Mouse (Mus musculus): ENCODE data around the gene Ctnnal1. TPM values are rescaled to one million over a fixed set of nuclear protein-coding genes. Genes with fewer than 3 reads are reported as not detected.
A peak's percentile ranks its signal among the peaks of the same experiment; 100 is the strongest.
"Not testable (repeated sequence)": the region's sequence is repeated elsewhere in the genome, so short reads cannot be mapped to it uniquely, and the experiment has no call there.

The Ctnnal1 gene
- total RNA-seq (2015) (0.73 and 2.5 TPM in 2 replicates), total RNA-seq (2017) (1.7 and 1.9 TPM in 2 replicates)

DNA sequence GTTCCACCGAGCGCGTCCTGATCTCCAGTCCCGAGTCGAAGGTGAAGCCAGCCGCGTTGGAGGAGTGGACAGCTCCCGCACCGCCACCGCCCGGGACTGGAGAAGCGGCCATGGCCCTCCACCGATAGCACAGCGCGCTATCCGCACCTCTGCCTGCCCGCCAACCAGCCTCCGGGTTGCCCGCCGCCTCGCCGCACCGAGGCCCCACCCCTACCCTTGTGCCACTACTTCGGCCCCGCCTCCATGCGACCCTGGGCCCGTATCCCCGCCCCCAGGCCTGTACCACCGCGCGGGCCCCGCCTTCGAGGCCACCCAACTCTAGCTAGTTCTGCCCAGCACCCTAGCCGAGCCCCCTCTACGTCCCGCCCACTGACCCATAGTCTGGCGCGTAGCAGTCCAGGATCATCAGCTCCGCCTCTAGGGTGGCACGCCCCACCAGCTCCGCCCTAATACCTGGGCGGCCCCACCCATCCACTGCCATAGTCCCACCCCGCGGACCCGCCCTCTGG, at the start of gene Ctnnal1:
Gene Ctnnal1, minus strand, starts transcription at position 186 of the 509 bp plus-strand sequence.
- ATAC-seq (ENCODE audit: poor library complexity, severe bottlenecking): peak; percentile 88

DNA sequence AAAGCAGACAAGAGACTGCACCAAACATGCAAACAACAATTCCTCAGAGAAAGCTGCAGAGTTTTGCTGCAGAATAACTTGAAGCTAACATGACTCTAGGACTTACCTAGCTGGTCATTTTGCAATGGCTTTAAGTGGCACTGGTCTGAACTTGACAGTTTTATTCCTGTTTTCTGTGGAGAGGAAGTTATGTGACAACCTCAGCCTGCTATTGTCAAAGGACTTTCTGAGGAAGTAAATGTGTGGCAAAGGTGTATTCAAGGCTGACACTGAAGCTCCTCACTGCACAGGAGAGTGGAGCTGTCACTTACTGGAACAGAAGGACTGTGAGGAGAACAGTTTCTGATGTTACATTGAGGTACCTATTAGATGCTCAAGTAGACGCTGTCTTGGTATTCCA, 49.8 kb upstream of the Ctnnal1 start:
- ATAC-seq (ENCODE audit: poor library complexity, severe bottlenecking): peak; percentile 91

DNA sequence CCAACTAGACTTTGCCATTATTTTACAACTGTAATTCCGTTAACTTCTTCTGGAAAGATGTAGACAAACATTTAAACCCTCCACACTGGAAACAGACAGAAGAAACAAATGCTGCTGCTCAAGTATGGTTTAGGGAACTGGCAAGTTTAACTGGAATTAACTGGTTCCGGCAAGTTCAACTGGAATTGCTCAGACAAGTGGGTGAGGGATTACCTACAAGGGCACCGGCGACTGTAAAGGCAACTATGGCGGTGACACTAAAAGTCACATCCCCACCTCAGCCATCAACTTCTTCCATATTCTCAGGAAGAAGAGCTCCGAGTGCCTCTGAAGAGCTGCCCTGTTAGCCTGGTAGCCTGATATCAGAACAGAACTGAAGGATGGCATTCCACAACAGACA, 49.4 kb upstream of the Ctnnal1 start:
- peak; percentile 12; the same call in 1 of the 2 replicates for ATAC-seq (ENCODE audit: poor library complexity, severe bottlenecking)

DNA sequence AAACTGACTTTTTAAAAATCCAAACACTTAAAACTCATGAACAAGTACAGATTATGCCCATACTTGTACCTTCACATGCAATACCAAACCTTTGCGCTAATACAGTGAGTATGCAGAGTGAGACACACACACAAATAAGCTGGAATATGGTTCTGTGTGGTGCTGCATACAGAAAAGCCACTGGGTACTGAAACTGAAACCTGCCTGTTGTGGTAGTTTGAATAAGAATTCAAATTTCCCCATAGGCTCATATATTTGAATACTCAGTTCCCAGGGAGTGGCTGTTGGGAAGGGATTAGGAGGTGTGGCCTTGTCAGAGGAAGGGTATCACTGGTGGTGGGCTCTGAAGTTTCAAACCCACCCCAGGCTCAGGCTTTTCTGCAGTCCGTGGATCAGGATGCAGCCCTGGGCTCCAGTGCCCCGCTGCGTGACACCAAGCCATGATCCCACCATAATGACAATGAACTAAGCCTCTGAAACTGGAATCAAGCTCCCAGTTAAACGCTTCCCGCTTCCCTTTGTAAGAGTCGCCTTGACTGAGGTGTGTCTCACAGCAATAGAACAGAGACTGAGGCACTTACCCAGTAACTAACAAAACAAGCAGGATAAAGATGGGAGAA, 47.5 kb upstream of the Ctnnal1 start:
- ATAC-seq (ENCODE audit: poor library complexity, severe bottlenecking): no peak

DNA sequence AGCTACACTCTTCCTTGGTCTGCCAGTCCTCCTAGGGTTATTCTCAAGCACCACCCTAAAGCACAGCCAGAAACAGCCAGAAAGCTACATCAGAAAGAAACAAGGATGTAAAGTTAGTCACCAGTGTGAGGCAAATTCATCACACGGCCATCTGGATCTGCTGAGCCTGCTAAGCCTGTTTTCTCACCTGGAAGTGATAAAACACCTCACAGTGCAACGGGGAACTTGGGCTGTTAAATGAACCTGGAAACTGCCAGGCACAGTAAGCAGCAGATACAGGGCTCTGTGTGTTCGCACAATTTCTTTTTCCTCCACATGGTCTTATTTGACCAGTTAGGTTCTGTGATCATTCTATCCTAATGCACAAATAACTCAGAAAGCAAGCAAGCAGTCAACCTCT, 44.6 kb upstream of the Ctnnal1 start:
- no peak for ATAC-seq (ENCODE audit: poor library complexity, severe bottlenecking)

DNA sequence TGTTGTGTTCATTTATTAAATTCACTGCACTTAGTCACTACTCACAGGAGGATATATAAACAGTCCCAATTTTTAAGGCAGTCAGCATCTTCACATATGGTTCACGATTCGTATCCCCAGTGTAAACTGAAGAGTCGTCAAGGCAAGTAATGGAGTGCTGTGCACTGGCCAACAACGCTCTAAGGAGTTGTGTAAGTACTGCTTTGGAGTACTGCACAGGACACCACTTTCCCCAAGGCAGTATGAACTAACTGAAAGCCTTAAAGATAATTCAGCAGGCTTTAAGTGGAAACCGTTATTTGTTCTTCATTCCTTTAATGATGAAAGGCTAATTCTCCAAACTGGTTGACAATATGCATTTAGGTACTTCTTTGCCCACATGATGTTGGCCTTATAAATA, 42.7 kb upstream of the Ctnnal1 start:
- ATAC-seq (ENCODE audit: poor library complexity, severe bottlenecking): no peak

DNA sequence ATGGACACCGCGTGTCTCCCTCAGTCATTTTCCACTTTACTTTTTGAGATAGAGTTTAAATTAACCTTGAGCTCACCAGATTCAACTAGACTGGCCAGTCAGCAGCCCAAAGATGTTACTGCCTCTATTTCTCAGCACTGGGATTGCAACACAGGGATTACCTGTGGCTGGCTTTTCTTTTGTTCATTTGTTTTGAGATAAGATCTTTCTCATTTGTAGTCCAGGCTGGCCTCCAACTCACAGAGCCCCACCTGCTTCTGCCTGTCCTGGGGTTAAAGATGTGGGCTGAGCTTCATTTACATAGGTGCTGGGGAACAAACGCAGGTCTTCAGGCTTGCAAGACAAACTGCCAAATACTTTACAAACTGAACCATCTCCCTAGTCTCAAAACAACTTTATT, 41.9 kb upstream of the Ctnnal1 start:
- no peak for ATAC-seq (ENCODE audit: poor library complexity, severe bottlenecking)

DNA sequence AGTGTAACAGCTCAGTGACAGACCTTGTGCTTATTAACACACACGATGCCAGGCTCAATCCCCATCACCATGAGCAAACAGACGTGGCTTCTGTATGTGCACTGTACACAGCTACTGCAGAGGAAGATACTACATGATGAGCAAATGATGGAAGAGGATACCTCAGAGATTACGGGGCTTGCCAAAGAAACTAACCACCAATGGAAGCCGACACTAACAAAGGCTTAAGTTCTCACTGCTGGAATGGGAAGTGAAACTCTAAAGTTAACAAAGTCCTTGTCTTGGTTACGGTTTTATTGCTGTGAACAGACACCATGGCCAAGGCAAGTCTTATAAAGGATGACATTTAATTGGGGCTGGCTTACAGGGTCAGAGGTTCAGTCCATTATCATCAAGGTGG, 40.5 kb upstream of the Ctnnal1 start:
- peak; percentile 69 for ATAC-seq (ENCODE audit: poor library complexity, severe bottlenecking)

DNA sequence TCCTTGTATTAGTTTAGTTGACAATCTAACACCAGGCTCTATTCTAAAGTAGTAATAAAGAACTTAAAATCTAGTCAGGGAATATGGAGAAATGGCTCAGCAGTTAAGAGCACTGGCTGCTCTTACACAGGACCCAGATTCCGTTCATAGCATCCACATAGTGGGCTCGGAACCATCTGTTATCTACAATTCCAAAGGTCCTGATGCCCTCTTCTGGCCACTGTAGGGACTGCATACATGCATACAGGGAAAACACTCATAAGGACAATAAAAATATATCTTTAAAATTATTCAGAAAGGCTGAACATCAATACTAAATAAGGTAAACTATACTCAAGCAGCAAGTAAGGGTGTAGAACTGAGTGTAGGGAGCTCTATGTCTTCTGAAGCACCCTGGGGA, 36.7 kb upstream of the Ctnnal1 start:
- no peak for ATAC-seq (ENCODE audit: poor library complexity, severe bottlenecking)

DNA sequence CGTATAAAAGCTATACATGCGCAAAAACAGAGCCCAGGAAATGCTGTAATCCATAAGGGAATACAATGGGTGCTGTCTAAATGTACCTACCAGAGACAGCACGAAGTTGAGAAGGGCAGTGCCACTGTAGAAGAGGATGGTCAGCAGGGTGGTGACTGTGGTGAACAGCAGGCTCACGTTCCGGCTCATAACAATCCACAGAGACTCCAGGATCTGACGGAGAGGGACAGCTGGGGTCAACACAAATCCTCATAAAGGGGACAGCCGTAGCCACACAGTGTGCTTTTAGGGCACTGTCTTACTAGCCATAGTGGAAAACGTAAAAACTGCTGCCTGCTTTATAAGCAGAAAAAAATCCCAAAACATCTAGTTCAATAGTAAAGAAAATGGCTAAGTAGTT, 34.2 kb upstream of the Ctnnal1 start:
- no peak for ATAC-seq (ENCODE audit: poor library complexity, severe bottlenecking)

DNA sequence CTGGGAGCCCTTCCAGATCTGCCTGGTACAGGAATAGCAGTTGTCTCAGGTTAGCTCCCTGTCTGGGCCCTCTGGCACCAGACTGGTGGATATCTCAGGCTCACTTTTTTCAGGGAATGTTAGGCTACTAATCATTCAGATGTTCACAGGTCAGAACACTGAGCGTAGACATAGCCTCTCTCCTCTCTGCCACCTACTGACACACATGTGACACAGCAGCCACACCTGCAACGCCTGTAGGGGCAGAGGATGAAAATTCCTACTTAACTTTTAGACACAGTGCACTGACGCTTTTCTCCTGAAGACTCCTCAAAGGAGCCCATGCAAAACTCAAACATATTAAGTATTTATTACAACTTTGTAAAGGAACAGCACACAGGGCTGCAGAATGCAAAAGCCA, 32.5 kb upstream of the Ctnnal1 start:
- no peak for ATAC-seq (ENCODE audit: poor library complexity, severe bottlenecking)

DNA sequence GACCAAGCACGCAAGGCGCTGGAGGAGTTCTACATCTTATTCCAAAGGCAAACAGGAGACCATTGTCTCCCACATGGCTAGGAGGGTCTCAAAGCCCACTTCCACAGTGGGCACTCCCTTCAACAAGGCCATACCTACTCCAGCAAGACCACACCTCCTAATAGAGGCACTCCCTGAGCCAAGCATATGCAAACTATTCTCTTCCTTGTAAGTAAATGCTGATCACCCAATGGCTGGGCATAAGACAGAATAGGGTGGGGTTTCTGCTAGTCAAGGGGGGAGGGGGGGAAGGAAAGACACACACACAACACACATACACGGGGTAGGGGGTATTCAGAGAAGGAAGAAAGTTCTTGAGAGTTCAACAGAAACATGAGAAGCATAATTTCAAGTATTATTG, 29.2 kb upstream of the Ctnnal1 start:
- ATAC-seq (ENCODE audit: poor library complexity, severe bottlenecking): no peak

DNA sequence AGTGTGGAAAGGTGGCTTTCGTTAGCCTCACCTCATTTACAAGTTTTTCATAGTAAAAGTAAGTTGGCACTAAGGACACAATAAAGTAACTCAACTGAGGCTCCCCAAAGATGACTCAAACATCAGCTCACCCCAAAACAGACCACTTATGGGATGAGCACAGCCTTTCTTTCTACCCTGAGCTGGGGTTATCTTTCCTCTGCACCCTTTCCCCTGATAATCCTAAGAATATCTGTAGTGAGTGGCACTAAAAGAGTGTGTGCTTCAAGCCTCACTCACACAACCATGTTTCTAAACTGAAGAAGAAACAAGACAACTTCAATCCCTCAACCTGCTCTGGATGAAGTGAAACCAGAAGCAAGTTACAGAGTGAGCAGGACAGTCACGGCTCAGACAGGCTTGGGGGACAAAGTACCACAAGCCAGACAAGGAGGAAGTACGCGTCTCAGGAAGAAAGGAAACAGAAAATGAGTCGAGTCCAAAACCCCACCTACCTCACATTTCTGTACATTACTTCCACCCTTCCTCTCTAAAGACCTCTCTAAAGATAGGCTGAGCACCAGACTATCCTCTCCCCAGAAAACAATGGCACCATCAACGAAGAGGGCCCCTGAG, 27.6 kb upstream of the Ctnnal1 start:
- peak; percentile 91 for ATAC-seq (ENCODE audit: poor library complexity, severe bottlenecking)

DNA sequence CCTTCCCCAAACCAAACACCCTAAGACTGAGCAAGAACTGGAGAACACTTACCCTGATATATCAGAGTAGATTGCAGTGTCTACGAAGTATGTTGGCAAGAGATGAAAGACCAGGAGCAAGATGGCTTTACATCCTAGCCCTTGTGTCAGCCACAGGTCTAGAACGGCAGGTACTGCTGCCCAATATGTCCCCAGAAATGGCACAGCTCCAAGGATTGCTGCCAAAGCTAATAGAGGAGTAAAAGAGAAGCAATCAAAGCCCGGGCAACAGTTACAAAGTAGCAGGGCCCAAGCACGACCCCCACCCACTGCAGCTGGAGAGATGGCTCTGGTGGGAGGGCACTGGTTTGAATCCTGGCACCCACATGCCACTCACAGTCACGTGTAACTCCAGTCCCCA, 23.5 kb upstream of the Ctnnal1 start:
- ATAC-seq (ENCODE audit: poor library complexity, severe bottlenecking): no peak

DNA sequence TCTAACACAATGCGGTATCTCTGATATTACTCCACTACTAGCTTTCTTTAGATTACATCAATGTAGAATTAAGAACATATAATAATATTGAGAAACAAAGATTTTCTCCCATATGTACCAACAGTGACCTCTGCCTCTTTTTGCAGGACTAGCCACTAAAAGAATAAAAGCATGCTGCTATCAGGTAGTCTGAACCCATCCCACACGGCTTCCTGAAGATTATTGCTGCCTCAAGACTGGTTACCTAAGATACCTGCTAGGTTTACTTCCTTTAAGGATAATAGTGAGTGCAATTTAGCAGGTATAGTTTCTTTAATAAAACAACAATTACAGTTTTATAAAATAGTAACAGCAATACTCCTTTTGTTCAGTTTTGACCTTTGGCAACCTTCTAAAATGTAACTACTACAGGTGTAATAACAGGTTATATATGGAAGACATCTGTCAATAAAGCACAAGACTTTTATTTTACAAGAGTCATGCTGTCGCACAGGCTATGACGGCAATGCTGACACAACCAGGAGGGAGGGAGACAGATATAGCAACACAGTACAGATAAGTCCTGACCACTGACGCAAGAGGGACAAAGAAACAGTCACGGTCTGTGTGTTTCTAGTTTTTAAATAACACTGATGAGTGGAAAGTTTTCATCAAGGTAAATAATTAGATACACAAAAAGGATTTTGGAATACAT, 21.4 kb upstream of the Ctnnal1 start:
- peak; percentile 60 for ATAC-seq (ENCODE audit: poor library complexity, severe bottlenecking)

DNA sequence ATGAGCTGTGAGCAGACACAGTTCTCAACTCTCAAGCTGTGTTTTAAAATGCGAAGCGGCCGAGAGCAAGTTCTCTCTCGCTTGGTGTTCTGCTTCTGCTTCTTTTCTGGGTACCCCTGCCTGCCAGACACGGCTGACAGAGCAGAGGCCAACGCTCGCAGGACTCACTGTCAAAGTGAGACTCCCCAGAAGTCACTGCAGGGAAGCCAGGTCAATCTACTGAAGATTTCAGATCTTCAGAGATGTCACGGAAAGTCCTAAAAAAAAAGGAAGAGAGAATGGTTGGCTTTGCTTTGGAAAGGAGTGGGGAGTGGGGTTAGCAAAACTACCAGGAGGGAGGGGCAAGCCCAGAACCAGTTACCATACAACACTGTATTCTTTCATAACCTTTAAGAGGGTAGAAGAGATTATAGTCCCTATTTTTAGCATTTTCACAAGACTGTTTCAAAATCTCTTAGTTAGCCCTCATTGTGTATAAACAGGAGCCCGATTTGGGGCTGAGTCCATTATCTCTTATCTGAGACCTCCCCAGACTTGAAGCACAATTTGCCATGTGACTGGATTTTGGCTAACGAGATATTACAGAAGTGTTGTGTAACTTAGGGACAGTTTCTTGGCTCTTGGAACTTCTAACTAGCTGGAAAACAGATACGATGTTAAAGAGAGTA, 15.2 kb upstream of the Ctnnal1 start:
- ATAC-seq (ENCODE audit: poor library complexity, severe bottlenecking): no peak

DNA sequence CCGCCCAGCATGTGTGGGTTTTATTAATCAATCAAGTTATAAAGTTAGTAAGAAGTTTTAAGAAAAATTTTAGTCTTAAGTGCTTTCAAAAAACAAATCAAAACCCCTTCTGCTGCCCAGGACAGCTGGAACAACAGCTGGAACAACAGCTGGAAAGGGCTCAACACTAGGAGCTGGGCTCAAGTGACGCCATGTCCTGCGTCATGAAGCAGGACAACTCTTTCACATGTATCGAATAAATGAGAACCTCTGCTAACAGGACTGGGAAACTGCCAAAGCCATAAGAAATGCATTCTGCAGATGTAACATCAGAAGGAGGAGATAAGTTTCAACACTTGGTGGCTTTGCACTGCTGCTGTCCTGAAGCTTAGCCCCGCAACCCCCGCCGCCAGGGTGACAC, 14.0 kb upstream of the Ctnnal1 start:
- ATAC-seq (ENCODE audit: poor library complexity, severe bottlenecking): no peak

DNA sequence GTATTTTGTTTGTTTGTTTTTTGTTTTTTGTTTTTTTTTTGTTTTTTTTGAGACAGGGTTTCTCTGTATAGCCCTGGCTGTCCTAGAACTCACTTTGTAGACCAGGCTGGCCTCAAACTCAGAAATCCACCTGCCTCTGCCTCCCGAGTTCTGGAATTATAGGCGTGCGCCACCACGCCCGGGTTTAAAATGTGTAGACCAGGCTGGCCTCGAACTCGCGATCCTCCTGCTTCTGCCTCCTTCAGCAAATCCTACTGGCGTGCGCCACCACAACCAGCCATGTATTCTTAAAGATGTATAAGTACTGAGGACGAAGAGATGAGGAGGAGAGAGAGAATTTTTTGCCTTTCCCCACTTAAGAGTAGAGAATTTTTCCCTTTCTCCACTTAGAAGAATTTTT, 5.6 kb upstream of the Ctnnal1 start:
- not testable (repeated sequence) for ATAC-seq (ENCODE audit: poor library complexity, severe bottlenecking)

DNA sequence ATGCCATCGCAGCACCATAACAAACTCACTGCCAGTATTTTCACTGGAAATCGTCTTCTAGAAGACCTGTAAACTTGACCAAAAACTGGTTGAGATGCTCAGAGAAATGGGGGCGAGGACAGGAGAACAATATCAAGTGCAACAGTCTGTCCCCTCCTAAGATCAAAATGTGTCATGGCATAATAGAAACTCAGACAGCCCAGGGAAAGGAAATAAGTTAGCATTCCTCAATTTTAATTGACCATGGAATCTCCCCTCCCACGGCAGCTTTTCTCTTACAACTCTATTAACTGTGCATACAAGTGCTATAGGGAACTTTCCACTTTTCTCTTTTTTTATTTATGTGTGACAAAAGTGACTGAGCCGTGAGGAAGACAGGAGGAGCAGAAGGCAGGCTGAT, 2.8 kb upstream of the Ctnnal1 start:
- ATAC-seq (ENCODE audit: poor library complexity, severe bottlenecking): no peak

DNA sequence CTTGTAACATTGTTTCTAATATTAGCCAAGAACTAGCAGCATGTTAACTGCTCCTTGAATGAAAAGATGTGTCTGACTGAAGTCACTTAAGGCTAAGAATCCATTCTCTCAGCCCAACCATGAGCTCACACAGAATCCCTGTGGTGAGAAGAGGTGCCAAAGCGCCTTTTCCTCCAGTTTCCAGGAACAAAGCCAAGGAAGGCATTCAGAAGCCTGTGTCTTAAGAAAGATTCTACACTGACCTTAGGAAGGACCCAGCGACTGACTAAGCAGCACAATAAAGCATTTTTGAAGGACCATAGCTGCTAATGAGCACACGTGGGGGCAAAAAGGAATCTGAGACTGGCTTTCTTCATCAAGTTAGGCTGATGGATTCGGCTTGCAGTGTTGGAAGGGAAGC, 983 bp upstream of the Ctnnal1 start:
- ATAC-seq (ENCODE audit: poor library complexity, severe bottlenecking): no peak

DNA sequence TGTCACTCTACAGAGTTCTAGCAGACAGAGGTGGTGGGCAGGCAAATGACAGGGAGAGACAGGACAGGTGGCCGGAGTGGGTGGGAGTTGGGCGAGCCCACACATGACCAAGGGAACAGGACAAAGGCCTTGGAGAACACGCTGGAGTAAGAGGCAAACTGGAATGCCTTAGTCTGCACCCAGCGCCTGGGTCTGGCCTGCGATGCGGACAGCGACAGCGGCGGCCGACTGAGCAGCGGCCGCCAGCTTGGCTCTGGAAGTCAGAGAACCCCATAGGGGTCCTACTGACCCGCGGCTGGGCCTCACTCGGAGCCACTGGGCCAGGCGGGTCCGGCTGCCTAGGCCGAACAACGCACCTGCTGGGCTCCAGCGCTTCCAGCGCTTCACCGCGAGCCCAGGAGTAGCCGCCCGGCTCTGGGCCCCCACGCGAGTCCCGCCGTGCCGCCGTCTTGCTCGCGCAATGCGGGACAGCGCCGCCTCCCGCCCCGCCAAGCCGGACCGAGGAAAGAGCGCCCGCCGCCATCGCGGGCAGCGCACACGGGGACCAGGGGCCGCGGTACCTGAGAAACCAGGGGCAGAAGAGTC, 479 bp downstream of the Ctnnal1 start:
- ATAC-seq (ENCODE audit: poor library complexity, severe bottlenecking): peak; percentile 44

Data from megakaryocyte, adult 5-6 weeks (primary cell).